Mouse (Mus musculus) intestine, embryonic 15.5 days (tissue): Measurements from ENCODE around the gene Slc25a25. TPM values are rescaled to one million over a fixed set of nuclear protein-coding genes. Genes with fewer than 3 reads are reported as not detected.

Source experiments
- ATAC-seq: fragments of 200-750 bp; cut with Nextera tagmentation; 2 replicates; pipeline ENCODE4 v1.8.0; 2017; ENCODE audit warnings: moderate TSS enrichment, moderate library complexity
- H3K27ac ChIP-seq: fragments of 300-500 bp; sonication (generic); 2 replicates; pipeline ENCODE4 v1.5.1; 2015; ENCODE audit warnings: mild to moderate bottlenecking, inconsistent platforms
- H3K27me3 ChIP-seq: fragments of 300-500 bp; sonication (generic); replicated peaks from 2 replicates; pipeline ENCODE4 v1.6.1; 2015; ENCODE audit warnings: inconsistent platforms
- H3K36me3 ChIP-seq: fragments of 300-500 bp; sonication (generic); 2 replicates; pipeline ENCODE4 v1.6.1; 2015; ENCODE audit warnings: inconsistent platforms
- H3K4me1 ChIP-seq: fragments of 300-500 bp; sonication (generic); replicated peaks from 2 replicates; pipeline ENCODE4 v1.6.1; 2015; ENCODE audit warnings: inconsistent platforms
- H3K4me2 ChIP-seq: fragments of 300-500 bp; sonication (generic); replicated peaks from 2 replicates; pipeline ENCODE4 v1.6.1; 2015; ENCODE audit warnings: mild to moderate bottlenecking, inconsistent platforms
- H3K4me3 ChIP-seq: fragments of 300-500 bp; sonication (generic); replicated peaks from 2 replicates; pipeline ENCODE4 v1.5.1; 2015; ENCODE audit warnings: inconsistent platforms
- H3K9ac ChIP-seq: fragments of 300-500 bp; sonication (generic); 2 replicates; pipeline ENCODE4 v1.6.1; 2015; ENCODE audit warnings: inconsistent platforms
- H3K9me3 ChIP-seq: fragments of 300-500 bp; sonication (generic); 2 replicates; pipeline ENCODE4 v1.6.1; 2016; ENCODE audit warnings: inconsistent platforms
- WGBS: fragments of 180-500 bp; shearing (Covaris S2); methylation state at CpG from one replicate; pipeline ENCODE4 v1.1.7; 2015; 5-methylcytosine and 5-hydroxymethylcytosine counted together
- polyA plus RNA-seq: library from polyadenylated mRNA; unstranded; fragments of >200 nt; fragmentation: Nextera tagmentation; extraction: Ambion mirVana; gene quantifications from 2 replicates; pipeline ENCODE4 v1.2.1, GENCODE M21; 2015

The Slc25a25 gene
- polyA plus RNA-seq, 1 experiment from 2014 or later: 20.1 TPM

GRCm38 (mm10) chr2:32454633-32455032, 3.4 kb upstream of the Slc25a25 start:
- Histone ChIP-seq H3K36me3 (peaks cover 4% of the 10 kb centered on the region; the same call in 1 of the 2 replicates), H3K9me3 (no peaks in the 10 kb centered on the region), H3K27ac (no peak overlapping the region), H3K4me3 (no peak overlapping the region), H3K27me3 (no peaks in the 10 kb centered on the region), H3K9ac (no peak overlapping the region), H3K4me2 (no peak overlapping the region), H3K4me1 (peaks cover 17% of the 10 kb centered on the region; the same call in 1 of the 2 replicates)
- 79% methylated on average over 10 of the region's 10 CpGs for WGBS
- no peak for ATAC-seq

DNA sequence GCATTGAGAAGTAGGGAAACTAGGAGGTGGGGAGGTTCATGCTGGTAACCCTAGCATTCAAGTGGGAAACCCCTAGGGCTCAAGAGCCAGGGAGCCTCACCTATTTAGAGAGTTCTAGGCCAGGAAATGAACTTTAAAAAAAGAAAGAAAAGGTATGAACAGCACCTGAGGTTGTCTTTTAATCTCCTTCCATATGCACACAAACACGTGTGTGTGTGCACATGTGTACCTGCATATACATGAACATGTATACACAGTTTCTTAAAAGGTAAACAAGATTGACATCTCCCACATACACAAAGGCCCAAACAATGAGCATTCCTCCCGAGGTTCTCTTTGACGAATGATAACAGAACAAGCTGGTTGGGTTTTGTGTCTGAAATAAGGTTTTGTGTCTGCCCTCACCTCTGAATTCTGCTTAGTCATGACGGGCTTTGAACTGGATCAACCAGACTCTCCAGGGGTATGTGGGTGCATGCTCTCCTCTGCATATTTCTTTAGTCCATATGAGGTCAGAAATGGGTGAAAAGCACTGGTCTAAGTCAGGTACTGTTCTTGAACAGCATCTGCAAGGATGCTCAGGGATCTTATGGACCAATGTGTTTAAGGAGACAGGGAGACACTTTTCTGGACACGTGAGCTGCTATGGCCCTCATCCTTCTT, 2.5 kb upstream of the Slc25a25 start:
- 79% methylated on average over 5 of the region's 5 CpGs for WGBS
- Histone ChIP-seq H3K36me3 (peaks cover 4% of the 10 kb centered on the region; the same call in 1 of the 2 replicates), H3K4me1 (peaks cover 17% of the 10 kb centered on the region; the same call in 1 of the 2 replicates), H3K9ac (no peak overlapping the region), H3K4me3 (no peak overlapping the region), H3K4me2 (peak overlapping the region; percentile 53; the same call in 1 of the 2 replicates), H3K9me3 (no peaks in the 10 kb centered on the region), H3K27ac (no peak overlapping the region), H3K27me3 (no peaks in the 10 kb centered on the region)
- ATAC-seq: no peak

DNA sequence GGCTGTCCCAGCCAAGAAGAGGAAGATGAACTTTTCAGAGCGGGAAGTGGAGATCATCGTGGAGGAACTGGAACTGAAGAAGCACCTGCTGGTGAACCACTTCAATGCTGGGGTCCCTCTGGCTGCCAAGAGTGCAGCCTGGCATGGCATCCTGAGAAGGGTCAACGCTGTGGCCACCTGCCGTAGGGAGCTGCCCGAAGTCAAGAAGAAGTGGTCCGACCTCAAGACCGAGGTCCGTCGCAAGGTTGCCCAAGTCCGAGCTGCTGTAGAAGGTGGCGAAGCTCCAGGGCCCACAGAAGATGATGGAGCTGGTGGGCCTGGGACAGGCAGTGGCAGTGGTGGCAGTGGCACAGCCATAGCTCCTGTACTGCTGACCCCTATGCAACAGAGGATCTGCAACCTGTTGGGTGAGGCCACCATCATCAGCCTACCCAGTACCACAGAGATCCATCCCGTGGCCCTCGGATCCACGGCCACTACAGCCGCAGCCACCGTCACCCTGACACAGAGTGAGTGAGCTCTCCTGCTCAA, 1.3 kb upstream of the Slc25a25 start:
- 0 out of 2 replicates have a peak overlapping the region, but pooled peaks have one; percentile 19 for H3K9ac ChIP-seq
- WGBS: 93% methylated on average over 16 of the region's 16 CpGs
- peak overlapping the region; percentile 41; the same call in 1 of the 2 replicates for H3K27ac ChIP-seq
- peaks cover 26% of the 10 kb centered on the region for H3K4me1 ChIP-seq
- H3K4me3 ChIP-seq: peak overlapping the region; percentile 18
- peaks cover 4% of the 10 kb centered on the region; the same call in 1 of the 2 replicates for H3K36me3 ChIP-seq
- ATAC-seq: no peak
- H3K27me3 ChIP-seq: no peaks in the 10 kb centered on the region
- H3K9me3 ChIP-seq: no peaks in the 10 kb centered on the region
- H3K4me2 ChIP-seq: peak overlapping the region; percentile 53

GRCm38 (mm10) chr2:32451870-32452372, 676 bp upstream of the Slc25a25 start:
- peak overlapping the region; percentile 86 for H3K4me3 ChIP-seq
- peaks cover 4% of the 10 kb centered on the region; the same call in 1 of the 2 replicates for H3K36me3 ChIP-seq
- H3K9ac ChIP-seq: peak overlapping the region; percentile 90; the same call in 1 of the 2 replicates
- H3K4me1 ChIP-seq: peaks cover 28% of the 10 kb centered on the region
- peak; percentile 97 for ATAC-seq
- peak overlapping the region; percentile 83 for H3K4me2 ChIP-seq
- H3K27ac ChIP-seq: peak overlapping the region; percentile 91
- no peaks in the 10 kb centered on the region for H3K9me3 ChIP-seq
- no peaks in the 10 kb centered on the region for H3K27me3 ChIP-seq
- 0% methylated on average over 25 of the region's 25 CpGs for WGBS

GRCm38 (mm10) chr2:32449761-32450754, 1.2 kb downstream of the Slc25a25 start, which contains the start of gene Naif1:
TSS of gene Naif1 (plus strand) at chr2:32450457.
- no peak for ATAC-seq
- H3K4me3 ChIP-seq: peak within 1 kb of the TSS; percentile 86
- peak within 1 kb of the TSS; percentile 83 for H3K4me2 ChIP-seq
- H3K27me3 ChIP-seq: no peaks in the 10 kb centered on the region
- H3K9me3 ChIP-seq: no peaks in the 10 kb centered on the region
- H3K4me1 ChIP-seq: peaks cover 32% of the 10 kb centered on the region
- peak within 1 kb of the TSS; percentile 90 for H3K9ac ChIP-seq
- H3K36me3 ChIP-seq: no peaks in the 10 kb centered on the region
- peak within 1 kb of the TSS; percentile 91 for H3K27ac ChIP-seq
- WGBS: 75% methylated on average over 15 of the region's 15 CpGs

GRCm38 (mm10) chr2:32448480-32448879, 2.8 kb downstream of the Slc25a25 start:
- WGBS: 77% methylated on average over 1 of the region's 1 CpGs
- no peak overlapping the region for H3K4me2 ChIP-seq
- H3K27ac ChIP-seq: 0 out of 2 replicates have a peak overlapping the region, but pooled peaks have one; percentile 9
- no peak for ATAC-seq
- peaks cover 27% of the 10 kb centered on the region for H3K4me1 ChIP-seq
- H3K9ac ChIP-seq: no peak overlapping the region
- H3K9me3 ChIP-seq: no peaks in the 10 kb centered on the region
- no peaks in the 10 kb centered on the region for H3K27me3 ChIP-seq
- H3K36me3 ChIP-seq: no peaks in the 10 kb centered on the region
- H3K4me3 ChIP-seq: no peak overlapping the region

DNA sequence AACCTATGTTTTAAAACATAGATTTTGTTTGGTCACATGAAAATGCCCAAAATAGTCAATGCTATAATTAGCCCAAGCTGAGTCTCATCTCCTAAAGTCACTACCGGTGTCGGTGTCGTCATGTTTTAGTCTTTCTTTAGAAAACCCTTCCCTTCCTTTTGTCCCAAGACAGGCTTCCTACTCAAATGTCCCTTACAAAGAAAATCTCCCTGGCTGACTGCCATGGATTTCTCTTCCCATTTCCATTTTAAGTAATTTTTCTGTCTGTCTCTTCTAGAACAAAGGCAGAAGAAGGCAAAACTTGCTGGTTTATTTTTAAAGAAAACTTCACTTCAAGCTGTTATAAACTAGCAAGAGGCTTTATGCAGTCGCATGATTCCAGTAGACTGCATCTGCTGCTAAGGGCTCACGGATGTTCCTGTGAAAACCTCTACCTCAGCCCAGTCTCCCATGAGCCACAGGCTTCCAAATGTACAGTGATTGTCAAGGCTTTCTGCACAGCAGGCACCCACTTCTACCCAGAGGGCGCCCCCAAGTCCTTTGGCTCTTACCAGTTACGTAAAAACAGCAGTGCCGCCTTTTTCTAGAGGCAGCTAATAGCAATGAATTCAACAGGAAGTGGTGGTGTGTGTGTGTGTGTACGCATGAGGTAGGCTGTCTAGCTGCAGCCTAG, 3.8 kb downstream of the Slc25a25 start:
- Histone ChIP-seq H3K9ac (no peak overlapping the region), H3K36me3 (no peaks in the 10 kb centered on the region), H3K27me3 (no peaks in the 10 kb centered on the region), H3K4me1 (peaks cover 22% of the 10 kb centered on the region), H3K4me2 (peak overlapping the region; percentile 42), H3K4me3 (no peak overlapping the region), H3K9me3 (no peaks in the 10 kb centered on the region), H3K27ac (peak overlapping the region; percentile 90)
- ATAC-seq: no peak
- WGBS: 39% methylated on average over 9 of the region's 9 CpGs

GRCm38 (mm10) chr2:32445535-32445934, 5.7 kb downstream of the Slc25a25 start:
- Histone ChIP-seq H3K4me1 (peaks cover 38% of the 10 kb centered on the region), H3K27ac (no peak overlapping the region), H3K36me3 (no peaks in the 10 kb centered on the region), H3K4me2 (no peak overlapping the region), H3K27me3 (no peaks in the 10 kb centered on the region), H3K4me3 (no peak overlapping the region), H3K9me3 (no peaks in the 10 kb centered on the region), H3K9ac (no peak overlapping the region)
- ATAC-seq: no peak
- 79% methylated on average over 1 of the region's 1 CpGs for WGBS

- WGBS: 85% methylated on average over 2 of the region's 2 CpGs
- Histone ChIP-seq H3K9ac (peak overlapping the region; percentile 3; the same call in 1 of the 2 replicates), H3K4me3 (no peak overlapping the region), H3K4me1 (peaks cover 36% of the 10 kb centered on the region), H3K27me3 (no peaks in the 10 kb centered on the region), H3K9me3 (no peaks in the 10 kb centered on the region), H3K27ac (no peak overlapping the region), H3K4me2 (no peak overlapping the region), H3K36me3 (no peaks in the 10 kb centered on the region)
- no peak for ATAC-seq
Observed at GRCm38 (mm10) chr2:32441550-32441949, 9.7 kb downstream of the Slc25a25 start.

GRCm38 (mm10) chr2:32440632-32441031, 10.6 kb downstream of the Slc25a25 start:
- Histone ChIP-seq H3K4me3 (no peak overlapping the region), H3K4me1 (peaks cover 36% of the 10 kb centered on the region), H3K27ac (0 out of 2 replicates have a peak overlapping the region, but pooled peaks have one; percentile 44), H3K9ac (no peak overlapping the region), H3K36me3 (no peaks in the 10 kb centered on the region), H3K9me3 (no peaks in the 10 kb centered on the region), H3K4me2 (no peak overlapping the region), H3K27me3 (no peaks in the 10 kb centered on the region)
- 50% methylated on average over 1 of the region's 1 CpGs for WGBS
- ATAC-seq: peak; percentile 89

DNA sequence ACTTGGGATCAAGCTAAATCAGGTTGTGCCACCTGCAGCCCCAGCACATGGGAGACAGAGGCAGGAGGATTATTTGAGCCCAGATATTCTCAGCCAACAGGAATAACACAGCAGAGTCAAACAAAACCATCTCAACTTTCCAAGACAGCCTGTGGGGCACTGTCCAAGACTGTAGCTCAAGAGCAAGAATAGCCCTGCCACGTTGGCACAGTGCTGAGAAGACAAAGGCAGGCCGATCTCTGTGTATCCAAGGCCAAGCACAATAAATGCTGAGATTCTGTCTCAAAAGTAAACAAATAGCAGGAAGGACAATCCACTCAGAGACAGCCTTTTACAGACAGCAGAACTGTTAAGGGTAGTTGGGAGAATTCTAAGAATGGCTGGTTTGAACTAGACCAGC, 11.1 kb downstream of the Slc25a25 start:
- Histone ChIP-seq H3K4me3 (no peak overlapping the region), H3K4me1 (peaks cover 36% of the 10 kb centered on the region), H3K36me3 (no peaks in the 10 kb centered on the region), H3K27ac (peak overlapping the region; percentile 75), H3K4me2 (no peak overlapping the region), H3K9me3 (no peaks in the 10 kb centered on the region), H3K9ac (no peak overlapping the region), H3K27me3 (no peaks in the 10 kb centered on the region)
- peak; percentile 62 for ATAC-seq
- 28% methylated on average over 2 of the region's 2 CpGs for WGBS
